Mouse (Mus musculus): ENCODE results near the gene Ssbp4. TPM values are rescaled to one million over a fixed set of nuclear protein-coding genes. Genes with fewer than 3 reads are reported as not detected.

Ssbp4 gene
- polyA plus RNA-seq, 1 experiment = 1,213 TPM

- no peak for TF ChIP-seq GATA1 (IDR thresholded peaks at IDR 0.05; ENCODE audit: low read length)
These were observed 34.3 kb upstream of the Ssbp4 start for GRCm38 (mm10) chr8:70643019-70643418.

GRCm38 (mm10) chr8:70638752-70639151 lies 30.1 kb upstream of the Ssbp4 start:
- no peak for TF ChIP-seq GATA1 (IDR thresholded peaks at IDR 0.05; ENCODE audit: low read length)

GRCm38 (mm10) chr8:70636838-70637237 lies 28.2 kb upstream of the Ssbp4 start:
- no peak for TF ChIP-seq GATA1 (IDR thresholded peaks at IDR 0.05; ENCODE audit: low read length)

GRCm38 (mm10) chr8:70635527-70635926 lies 26.9 kb upstream of the Ssbp4 start:
- TF ChIP-seq GATA1 (IDR thresholded peaks at IDR 0.05; ENCODE audit: low read length) = no peak

GRCm38 (mm10) chr8:70634066-70634465 lies 25.4 kb upstream of the Ssbp4 start:
- no peak for TF ChIP-seq GATA1 (IDR thresholded peaks at IDR 0.05; ENCODE audit: low read length)

- TF ChIP-seq GATA1 (IDR thresholded peaks at IDR 0.05; ENCODE audit: low read length) = no peak
These were observed 23.7 kb upstream of the Ssbp4 start, which contains the start of gene Gdf15 for GRCm38 (mm10) chr8:70632346-70632892. Gene Gdf15 (minus strand): TSS chr8:70632456.

- no peak for TF ChIP-seq GATA1 (IDR thresholded peaks at IDR 0.05; ENCODE audit: low read length)
These were observed 22.8 kb upstream of the Ssbp4 start for GRCm38 (mm10) chr8:70631436-70631835.

- TF ChIP-seq GATA1 (IDR thresholded peaks at IDR 0.05; ENCODE audit: low read length) = no peak
These were observed 22.1 kb upstream of the Ssbp4 start for GRCm38 (mm10) chr8:70630532-70631381.

- TF ChIP-seq GATA1 (IDR thresholded peaks at IDR 0.05; ENCODE audit: low read length) = no peak
These were observed 21.2 kb upstream of the Ssbp4 start for GRCm38 (mm10) chr8:70629574-70630531.

- TF ChIP-seq GATA1 (IDR thresholded peaks at IDR 0.05; ENCODE audit: low read length) = no peak
These were observed 20.4 kb upstream of the Ssbp4 start for GRCm38 (mm10) chr8:70628986-70629490.

- no peak for TF ChIP-seq GATA1 (IDR thresholded peaks at IDR 0.05; ENCODE audit: low read length)
These were observed 18.4 kb upstream of the Ssbp4 start for GRCm38 (mm10) chr8:70627041-70627440.

GRCm38 (mm10) chr8:70625104-70625503 lies 16.4 kb upstream of the Ssbp4 start:
- no peak for TF ChIP-seq GATA1 (IDR thresholded peaks at IDR 0.05; ENCODE audit: low read length)

- peak; percentile 1 for TF ChIP-seq GATA1 (IDR thresholded peaks at IDR 0.05; ENCODE audit: low read length)
These were observed 13.5 kb upstream of the Ssbp4 start for GRCm38 (mm10) chr8:70622220-70622619.

GRCm38 (mm10) chr8:70618888-70619334 lies 10.2 kb upstream of the Ssbp4 start:
- no peak for TF ChIP-seq GATA1 (IDR thresholded peaks at IDR 0.05; ENCODE audit: low read length)

GRCm38 (mm10) chr8:70617985-70618384 lies 9.3 kb upstream of the Ssbp4 start:
- TF ChIP-seq GATA1 (IDR thresholded peaks at IDR 0.05; ENCODE audit: low read length) = no peak

Measured in G1E-ER4 (cell line).